Mouse (Mus musculus): ENCODE results near the gene Nphp4. TPM values are rescaled to one million over a fixed set of nuclear protein-coding genes. Genes with fewer than 3 reads are reported as not detected.

The Nphp4 gene
- polyA plus RNA-seq, 1 experiment from 2014 or later, result 1.7 TPM

DNA sequence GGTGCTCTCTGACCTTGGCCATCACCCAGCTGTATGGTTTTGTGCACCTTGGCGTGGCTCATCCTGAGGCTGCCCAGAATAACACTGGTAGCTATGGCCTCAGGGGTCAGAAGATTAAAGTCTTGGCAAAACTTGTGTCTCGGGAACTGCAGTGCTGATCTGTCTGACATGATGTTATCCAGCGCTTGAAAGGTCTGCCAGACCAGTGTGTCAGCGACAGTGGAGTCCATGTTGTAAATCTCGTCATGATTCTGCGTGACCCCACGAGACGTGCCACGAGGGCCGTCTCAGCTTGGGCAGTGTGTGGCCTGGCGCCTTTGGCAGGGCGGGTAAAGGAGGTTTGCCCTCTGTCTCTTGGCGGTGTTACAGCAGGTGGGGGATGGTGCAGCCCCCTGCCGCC is 13.8 kb downstream of the Nphp4 start:
- no peak overlapping the region for H3K4me2 ChIP-seq (replicated peaks)
- H3K27ac ChIP-seq, result no peak overlapping the region
- no peaks in the 10 kb centered on the region for H3K36me3 ChIP-seq
- H3K9ac ChIP-seq, result no peak overlapping the region
- H3K4me3 ChIP-seq (replicated peaks), result no peak overlapping the region
- no peaks in the 10 kb centered on the region for H3K4me1 ChIP-seq (replicated peaks)
- 71% methylated on average over 14 of the region's 14 CpGs for WGBS
- ATAC-seq, result no peak
- no peaks in the 10 kb centered on the region for H3K9me3 ChIP-seq
- H3K27me3 ChIP-seq (replicated peaks), result no peaks in the 10 kb centered on the region

DNA sequence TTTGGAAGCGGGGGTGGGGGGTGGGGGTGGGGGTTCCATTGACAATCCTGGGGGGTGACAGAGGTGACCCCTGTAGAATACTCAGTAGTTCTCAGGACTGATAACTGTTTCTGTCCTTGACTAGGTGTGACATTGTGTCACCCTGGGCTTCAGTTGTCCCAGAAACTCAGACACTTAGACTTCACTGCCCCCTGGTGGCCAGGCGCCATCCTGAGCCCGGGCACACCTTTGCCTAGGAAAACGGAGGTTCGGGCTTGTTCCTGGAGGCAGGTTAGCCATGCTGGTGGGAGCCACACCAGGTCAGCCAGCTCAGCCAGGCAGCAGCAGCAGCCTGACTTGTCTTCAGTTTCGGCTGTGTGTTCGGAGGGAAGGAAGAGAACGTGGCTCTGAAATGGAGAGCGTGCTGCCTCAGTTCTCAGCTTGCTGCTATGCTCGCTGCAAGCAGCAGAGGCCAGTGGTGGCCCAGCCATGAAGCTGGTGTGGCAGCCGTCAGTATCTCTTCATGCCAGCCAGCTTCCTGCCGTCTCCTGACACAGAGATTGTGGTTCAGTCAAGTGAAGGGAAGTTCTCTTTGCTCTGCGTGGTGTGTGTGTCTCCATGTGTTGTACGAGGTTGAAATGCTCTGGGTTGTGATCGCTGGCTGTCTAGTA is 14.9 kb downstream of the Nphp4 start:
- Histone ChIP-seq H3K4me3 (replicated peaks) (no peak overlapping the region), H3K27me3 (replicated peaks) (no peaks in the 10 kb centered on the region), H3K36me3 (no peaks in the 10 kb centered on the region), H3K27ac (no peak overlapping the region), H3K9ac (no peak overlapping the region), H3K9me3 (no peaks in the 10 kb centered on the region), H3K4me1 (replicated peaks) (no peaks in the 10 kb centered on the region), H3K4me2 (replicated peaks) (no peak overlapping the region)
- whole genome bisulfite sequencing, result 52% methylated on average over 15 of the region's 15 CpGs
- peak; percentile 34; the same call in 1 of the 2 replicates for ATAC-seq

GRCm38 (mm10) chr4:152494360-152494879 is 17.9 kb downstream of the Nphp4 start:
- Histone ChIP-seq H3K9ac (no peak overlapping the region), H3K36me3 (no peaks in the 10 kb centered on the region), H3K27ac (no peak overlapping the region), H3K4me2 (replicated peaks) (no peak overlapping the region), H3K9me3 (no peaks in the 10 kb centered on the region), H3K4me3 (replicated peaks) (no peak overlapping the region), H3K27me3 (replicated peaks) (no peaks in the 10 kb centered on the region), H3K4me1 (replicated peaks) (no peaks in the 10 kb centered on the region)
- WGBS, result 36% methylated on average over 20 of the region's 20 CpGs
- no peak for ATAC-seq

DNA sequence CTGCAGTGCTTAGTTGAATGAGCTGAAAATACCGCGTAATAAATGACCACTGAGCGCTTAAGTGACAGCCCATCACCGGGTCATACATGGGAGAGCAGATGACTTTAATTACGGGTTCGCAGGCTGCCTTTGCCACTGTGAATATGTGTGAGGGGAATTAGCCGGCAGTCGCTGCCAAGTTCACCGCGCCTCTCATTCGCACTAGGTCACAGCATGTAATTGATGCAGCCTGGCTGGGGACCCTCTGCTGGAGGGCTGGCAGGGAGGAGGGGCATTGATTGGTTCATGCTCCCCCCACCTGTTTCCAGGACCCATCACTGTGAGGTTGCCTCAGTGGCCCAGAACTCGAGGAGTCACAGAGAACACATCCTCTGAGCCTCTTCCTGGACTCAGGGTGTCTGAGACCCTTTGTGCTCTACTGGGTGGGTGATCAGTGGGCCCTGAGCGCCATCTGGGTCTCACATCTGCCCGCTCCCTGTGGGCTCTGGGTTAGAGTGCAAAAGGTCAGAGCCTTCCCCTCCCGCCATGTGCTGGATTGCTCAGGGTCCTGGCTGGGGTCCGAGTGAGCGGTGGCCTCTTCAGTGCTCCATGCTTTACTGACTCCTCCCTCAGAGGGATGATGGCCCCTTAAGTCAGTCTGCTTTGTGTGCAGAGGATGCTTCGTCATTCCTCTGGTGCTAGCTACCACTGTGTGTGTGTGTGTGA is 35.9 kb downstream of the Nphp4 start:
- H3K4me3 ChIP-seq (replicated peaks), result no peak overlapping the region
- H3K27ac ChIP-seq, result no peak overlapping the region
- H3K4me1 ChIP-seq (replicated peaks), result no peaks in the 10 kb centered on the region
- no peak overlapping the region for H3K4me2 ChIP-seq (replicated peaks)
- H3K27me3 ChIP-seq (replicated peaks), result no peaks in the 10 kb centered on the region
- no peak; the same call in 1 of the 2 replicates for ATAC-seq
- WGBS, result 78% methylated on average over 18 of the region's 18 CpGs
- H3K9me3 ChIP-seq, result no peaks in the 10 kb centered on the region
- no peaks in the 10 kb centered on the region for H3K36me3 ChIP-seq
- no peak overlapping the region for H3K9ac ChIP-seq

DNA sequence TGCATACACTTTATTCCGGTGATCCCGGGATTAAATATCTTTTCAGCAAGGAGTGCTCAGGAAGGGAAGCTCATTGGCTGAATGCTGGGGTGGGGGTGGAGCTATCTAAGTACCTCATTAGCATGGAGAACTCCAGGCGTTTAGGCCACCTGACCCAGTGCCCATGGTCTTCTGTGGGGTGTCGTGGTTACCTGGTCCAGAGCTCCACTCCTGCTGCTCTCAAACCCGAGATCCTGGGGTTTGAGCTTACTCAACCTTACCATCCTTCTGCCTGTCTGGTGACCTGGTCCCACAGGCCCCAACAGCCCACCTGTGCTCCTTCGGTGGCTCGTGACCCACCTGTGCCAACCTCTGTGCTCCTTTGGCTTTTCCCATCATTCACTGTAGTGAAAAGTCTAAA is 38.4 kb downstream of the Nphp4 start:
- Histone ChIP-seq H3K9me3 (no peaks in the 10 kb centered on the region), H3K4me2 (replicated peaks) (no peak overlapping the region), H3K27me3 (replicated peaks) (no peaks in the 10 kb centered on the region), H3K4me1 (replicated peaks) (no peaks in the 10 kb centered on the region), H3K4me3 (replicated peaks) (no peak overlapping the region), H3K27ac (no peak overlapping the region), H3K36me3 (no peaks in the 10 kb centered on the region), H3K9ac (no peak overlapping the region)
- ATAC-seq, result no peak
- WGBS, result 76% methylated on average over 7 of the region's 7 CpGs

GRCm38 (mm10) chr4:152519106-152519505 is 42.6 kb downstream of the Nphp4 start:
- ATAC-seq, result no peak
- WGBS, result 72% methylated on average over 10 of the region's 10 CpGs
- H3K9ac ChIP-seq, result no peak overlapping the region

GRCm38 (mm10) chr4:152520083-152520482 is 43.6 kb downstream of the Nphp4 start:
- WGBS, result 35% methylated on average over 6 of the region's 6 CpGs
- Histone ChIP-seq H3K9ac (no peak overlapping the region), H3K27me3 (replicated peaks) (no peaks in the 10 kb centered on the region), H3K4me3 (replicated peaks) (no peak overlapping the region), H3K4me1 (replicated peaks) (no peaks in the 10 kb centered on the region), H3K27ac (no peak overlapping the region), H3K36me3 (no peaks in the 10 kb centered on the region), H3K9me3 (no peaks in the 10 kb centered on the region), H3K4me2 (replicated peaks) (no peak overlapping the region)
- ATAC-seq, result no peak

More at GRCm38 (mm10) chr4:152519106-152519505, 42.6 kb downstream of the Nphp4 start:
- no peaks in the 10 kb centered on the region for H3K9me3 ChIP-seq
- H3K36me3 ChIP-seq, result no peaks in the 10 kb centered on the region
- H3K4me3 ChIP-seq (replicated peaks), result no peak overlapping the region
- H3K27ac ChIP-seq, result no peak overlapping the region
- no peak overlapping the region for H3K4me2 ChIP-seq (replicated peaks)
- no peaks in the 10 kb centered on the region for H3K4me1 ChIP-seq (replicated peaks)
- H3K27me3 ChIP-seq (replicated peaks), result no peaks in the 10 kb centered on the region

- no peaks in the 10 kb centered on the region for H3K27me3 ChIP-seq (replicated peaks)
- no peak overlapping the region for H3K4me3 ChIP-seq (replicated peaks)
- H3K4me2 ChIP-seq (replicated peaks), result no peak overlapping the region
- H3K4me1 ChIP-seq (replicated peaks), result peaks cover 9% of the 10 kb centered on the region
- no peak overlapping the region for H3K9ac ChIP-seq
- H3K36me3 ChIP-seq, result no peaks in the 10 kb centered on the region
- H3K9me3 ChIP-seq, result no peaks in the 10 kb centered on the region
- no peak for ATAC-seq
- 66% methylated on average over 9 of the region's 9 CpGs for WGBS
- no peak overlapping the region for H3K27ac ChIP-seq
Observed at GRCm38 (mm10) chr4:152532872-152533271, 56.4 kb downstream of the Nphp4 start.

GRCm38 (mm10) chr4:152539756-152540155 is 63.2 kb downstream of the Nphp4 start:
- H3K9ac ChIP-seq, result no peak overlapping the region
- no peak overlapping the region for H3K27ac ChIP-seq
- no peaks in the 10 kb centered on the region for H3K9me3 ChIP-seq
- H3K4me3 ChIP-seq (replicated peaks), result no peak overlapping the region
- H3K27me3 ChIP-seq (replicated peaks), result no peaks in the 10 kb centered on the region
- H3K36me3 ChIP-seq, result no peaks in the 10 kb centered on the region
- no peak for ATAC-seq
- 0 out of 2 replicates have a peak, but pooled peaks cover 2% of the 10 kb centered on the region for H3K4me1 ChIP-seq (replicated peaks)
- WGBS, result 90% methylated on average over 12 of the region's 12 CpGs
- no peak overlapping the region for H3K4me2 ChIP-seq (replicated peaks)

DNA sequence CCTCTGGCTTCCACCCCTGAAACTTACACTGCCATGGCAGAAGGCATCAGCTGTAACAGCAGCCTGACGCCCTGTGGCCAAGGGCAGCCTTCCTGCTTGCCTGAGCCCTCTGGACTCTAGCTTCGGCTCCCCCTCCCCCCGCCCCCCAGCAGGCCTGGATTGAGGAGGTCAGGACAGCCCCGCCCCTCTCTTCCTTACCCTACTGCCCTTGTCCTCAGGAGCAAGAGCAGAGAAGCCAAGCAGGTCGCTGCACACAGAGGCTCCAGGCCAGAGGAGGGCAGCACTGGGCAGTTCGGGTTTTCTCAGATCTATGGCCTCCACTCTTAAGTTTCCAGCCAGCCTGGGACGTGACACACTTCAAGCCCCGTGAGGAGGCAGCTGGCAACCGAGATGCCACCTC is 64.7 kb downstream of the Nphp4 start:
- Histone ChIP-seq H3K27me3 (replicated peaks) (no peaks in the 10 kb centered on the region), H3K9me3 (no peaks in the 10 kb centered on the region), H3K9ac (no peak overlapping the region), H3K27ac (no peak overlapping the region), H3K4me3 (replicated peaks) (no peak overlapping the region), H3K4me1 (replicated peaks) (0 out of 2 replicates have a peak, but pooled peaks cover 2% of the 10 kb centered on the region), H3K4me2 (replicated peaks) (no peak overlapping the region), H3K36me3 (no peaks in the 10 kb centered on the region)
- 25% methylated on average over 9 of the region's 9 CpGs for WGBS
- no peak for ATAC-seq

- H3K27me3 ChIP-seq (replicated peaks), result no peaks in the 10 kb centered on the region
- no peak overlapping the region for H3K4me2 ChIP-seq (replicated peaks)
- ATAC-seq, result no peak
- H3K27ac ChIP-seq, result no peak overlapping the region
- H3K9ac ChIP-seq, result no peak overlapping the region
- over 99% methylated on average over 11 of the region's 11 CpGs for WGBS
- H3K36me3 ChIP-seq, result no peaks in the 10 kb centered on the region
- H3K4me1 ChIP-seq (replicated peaks), result 0 out of 2 replicates have a peak, but pooled peaks cover 2% of the 10 kb centered on the region
- no peaks in the 10 kb centered on the region for H3K9me3 ChIP-seq
- no peak overlapping the region for H3K4me3 ChIP-seq (replicated peaks)
Observed at GRCm38 (mm10) chr4:152542447-152542846, 65.9 kb downstream of the Nphp4 start.

GRCm38 (mm10) chr4:152546481-152546880 is 70.0 kb downstream of the Nphp4 start:
- H3K9me3 ChIP-seq, result no peaks in the 10 kb centered on the region
- H3K27ac ChIP-seq, result no peak overlapping the region
- no peaks in the 10 kb centered on the region for H3K36me3 ChIP-seq
- 69% methylated on average over 8 of the region's 8 CpGs for WGBS
- no peaks in the 10 kb centered on the region for H3K27me3 ChIP-seq (replicated peaks)
- H3K4me1 ChIP-seq (replicated peaks), result no peaks in the 10 kb centered on the region
- no peak overlapping the region for H3K4me3 ChIP-seq (replicated peaks)
- H3K9ac ChIP-seq, result no peak overlapping the region
- no peak for ATAC-seq
- no peak overlapping the region for H3K4me2 ChIP-seq (replicated peaks)
